Mouse (Mus musculus) cerebellum, adult 11 months (tissue): Measurements from ENCODE around the gene Zfp865.
"Not testable (repeated sequence)": the region's sequence is repeated elsewhere in the genome, so short reads cannot be mapped to it uniquely, and the experiment has no call there.

Experiments
- DNase-seq: peaks from one replicate; pipeline ENCODE4 v3.0.0; 2022

The Zfp865 gene

GRCm38 (mm10) chr7:5052931-5053343, 32.8 kb downstream of the Zfp865 start:
- no peak for DNase-seq

DNA sequence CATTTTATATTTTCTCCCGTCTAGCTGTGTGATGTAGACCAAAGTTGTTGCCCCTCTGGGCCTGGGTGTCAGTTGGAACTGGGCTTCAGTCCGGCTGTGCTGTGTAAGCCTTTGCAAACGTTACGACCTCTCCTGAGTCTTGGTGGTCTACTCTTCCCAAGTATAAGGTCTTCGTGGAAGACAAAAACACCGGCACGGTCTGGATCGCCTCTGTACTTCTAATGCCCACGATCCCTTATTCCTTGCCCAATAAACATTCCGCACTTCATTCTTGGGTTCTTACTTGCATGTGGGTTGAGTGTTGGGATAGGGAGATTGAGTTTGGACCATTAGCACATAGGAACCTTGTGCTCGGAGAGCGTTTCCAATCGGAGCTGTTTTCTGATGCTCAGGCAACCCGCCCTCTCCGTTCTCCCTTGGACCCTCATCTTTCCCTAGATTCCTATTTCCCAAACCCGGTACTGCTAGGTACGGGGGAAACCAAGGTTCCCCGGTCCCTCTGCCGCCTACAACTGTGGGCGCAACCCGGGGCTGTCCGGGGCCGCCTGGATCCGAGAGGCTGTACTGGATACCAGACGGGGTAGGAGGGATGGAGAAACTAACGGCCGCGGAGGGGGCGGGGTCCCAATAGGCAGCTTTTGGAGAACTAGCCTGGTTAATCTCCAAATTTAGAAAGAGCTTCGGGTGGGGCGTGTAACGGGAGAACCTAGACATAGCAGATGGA, 33.4 kb downstream of the Zfp865 start:
- no peak for DNase-seq

GRCm38 (mm10) chr7:5056651-5057263, 36.6 kb downstream of the Zfp865 start:
- DNase-seq, result peak; percentile 63

DNA sequence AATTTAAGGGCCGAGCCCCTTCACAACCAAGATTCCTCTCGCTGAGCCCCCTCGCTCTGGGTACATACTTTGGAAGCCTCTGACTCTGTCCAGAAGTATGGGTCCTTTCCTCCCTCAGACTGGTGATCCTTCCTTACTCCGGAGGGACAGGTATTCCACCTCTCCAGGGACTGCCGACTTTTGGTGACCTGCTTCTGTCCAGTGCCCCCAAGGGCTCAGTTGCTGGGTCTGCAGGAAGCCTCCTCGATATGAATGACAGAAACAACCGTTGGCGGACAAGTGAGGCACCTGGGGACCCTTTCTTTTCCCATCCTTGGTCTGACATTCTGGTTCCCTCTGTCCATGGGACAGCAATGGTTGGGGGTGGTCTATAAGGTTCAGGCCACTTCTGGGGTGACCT, 37.2 kb downstream of the Zfp865 start:
- DNase-seq, result no peak

DNA sequence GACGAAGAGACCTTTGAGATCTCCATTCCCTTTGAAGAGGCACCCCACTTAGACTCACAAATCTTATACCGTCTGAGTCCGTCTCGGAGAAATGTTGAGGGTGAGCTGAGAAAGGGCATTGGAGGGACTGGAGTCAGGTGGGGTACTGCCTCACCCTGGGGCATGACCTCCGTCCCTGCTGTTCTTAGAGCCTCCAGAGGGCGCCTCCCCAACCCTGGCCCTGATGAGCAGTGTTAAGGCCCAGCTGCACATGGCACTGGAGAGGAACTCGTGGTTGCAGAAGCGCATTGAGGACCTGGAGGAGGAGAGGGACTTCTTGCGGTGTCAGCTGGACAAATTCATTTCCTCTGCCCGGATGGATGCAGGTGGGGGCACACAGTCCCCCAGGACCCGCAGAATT, 37.6 kb downstream of the Zfp865 start:
- no peak for DNase-seq

DNA sequence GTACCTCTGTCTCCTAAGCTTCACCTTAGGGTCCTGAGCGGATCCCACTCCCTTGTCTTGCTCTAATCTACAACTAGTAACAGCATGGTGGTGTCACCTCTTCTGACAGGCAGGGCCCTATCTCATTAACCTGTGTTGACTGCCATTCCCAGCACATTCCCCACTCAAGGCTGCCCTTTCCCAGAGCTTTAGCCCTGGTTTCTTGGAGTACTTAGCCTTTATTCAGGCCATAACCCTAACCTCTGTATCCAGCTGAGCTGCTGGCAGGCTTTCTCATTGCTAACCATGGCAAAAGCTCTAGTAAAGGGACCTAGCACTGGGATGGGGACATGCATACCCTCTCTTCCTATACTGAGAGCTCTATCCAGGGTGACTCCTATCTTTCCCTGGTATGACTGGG, 38.5 kb downstream of the Zfp865 start:
- DNase-seq, result no peak

GRCm38 (mm10) chr7:5059421-5059820, 39.2 kb downstream of the Zfp865 start:
- DNase-seq, result no peak

DNA sequence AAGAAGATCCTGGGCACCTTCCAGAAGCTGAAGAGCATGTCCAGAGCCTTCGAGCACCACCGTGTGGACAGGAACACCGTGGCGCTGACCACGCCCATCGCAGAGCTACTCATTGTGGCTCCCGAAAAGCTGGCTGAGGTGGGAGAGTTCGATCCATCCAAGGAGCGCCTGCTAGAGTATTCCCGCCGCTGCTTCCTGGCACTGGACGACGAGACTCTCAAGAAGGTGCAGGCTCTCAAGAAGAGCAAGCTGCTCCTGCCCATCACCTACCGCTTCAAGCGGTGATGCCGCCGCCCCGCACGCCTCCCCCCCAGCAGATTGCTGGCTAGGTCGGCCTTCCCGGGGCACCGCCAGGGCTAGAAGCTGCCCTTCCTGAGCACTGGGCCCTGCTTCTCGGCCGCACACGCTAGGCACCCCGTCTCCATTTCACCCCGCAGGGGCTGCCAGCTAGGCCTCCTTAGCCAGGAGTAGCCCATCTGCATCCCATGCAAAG, 40.1 kb downstream of the Zfp865 start:
- peak; percentile 89 for DNase-seq

- peak; percentile 98 for DNase-seq
Measured at GRCm38 (mm10) chr7:5060944-5061773, 41.0 kb downstream of the Zfp865 start.

DNA sequence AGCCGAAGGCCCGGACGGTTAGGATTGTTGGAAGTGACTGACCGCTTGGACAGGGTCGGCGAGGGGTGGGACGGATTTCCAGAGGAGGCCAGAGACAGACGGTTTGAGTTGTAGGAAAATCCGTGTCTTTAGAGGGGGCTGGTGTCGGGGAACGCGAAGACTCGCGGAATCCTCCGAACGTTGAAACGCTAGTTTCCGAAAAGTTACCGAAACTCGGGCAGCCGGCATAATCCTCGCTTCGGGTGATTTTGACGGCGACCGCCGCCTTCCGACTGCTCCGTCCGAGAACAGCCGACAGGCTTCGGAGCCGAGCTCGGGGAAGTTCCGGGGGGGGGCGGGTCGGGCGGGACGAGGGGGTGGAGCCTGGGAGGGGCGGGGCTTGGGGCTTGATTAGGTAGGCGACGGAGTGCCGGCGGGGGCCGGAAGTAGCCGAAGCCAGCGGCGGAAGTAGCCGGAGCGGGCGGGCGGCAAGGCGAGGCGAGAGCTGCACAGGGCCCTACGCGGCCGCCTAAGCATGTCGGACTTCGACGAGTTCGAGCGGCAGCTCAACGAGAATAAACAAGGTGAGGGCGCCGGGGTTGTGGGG, 41.7 kb downstream of the Zfp865 start, which contains the start of gene U2af2:
TSS of gene U2af2 (plus strand) at position 370 of the 586 bp plus-strand sequence.
- peak; percentile 93 for DNase-seq

GRCm38 (mm10) chr7:5062360-5063001, 42.3 kb downstream of the Zfp865 start:
- DNase-seq, result no peak

GRCm38 (mm10) chr7:5064886-5065285, 44.7 kb downstream of the Zfp865 start:
- no peak for DNase-seq

- DNase-seq, result no peak
Measured at GRCm38 (mm10) chr7:5073586-5073985, 53.4 kb downstream of the Zfp865 start.

GRCm38 (mm10) chr7:5074984-5075383, 54.8 kb downstream of the Zfp865 start:
- no peak for DNase-seq

GRCm38 (mm10) chr7:5076931-5077330, 56.8 kb downstream of the Zfp865 start:
- no peak for DNase-seq

DNA sequence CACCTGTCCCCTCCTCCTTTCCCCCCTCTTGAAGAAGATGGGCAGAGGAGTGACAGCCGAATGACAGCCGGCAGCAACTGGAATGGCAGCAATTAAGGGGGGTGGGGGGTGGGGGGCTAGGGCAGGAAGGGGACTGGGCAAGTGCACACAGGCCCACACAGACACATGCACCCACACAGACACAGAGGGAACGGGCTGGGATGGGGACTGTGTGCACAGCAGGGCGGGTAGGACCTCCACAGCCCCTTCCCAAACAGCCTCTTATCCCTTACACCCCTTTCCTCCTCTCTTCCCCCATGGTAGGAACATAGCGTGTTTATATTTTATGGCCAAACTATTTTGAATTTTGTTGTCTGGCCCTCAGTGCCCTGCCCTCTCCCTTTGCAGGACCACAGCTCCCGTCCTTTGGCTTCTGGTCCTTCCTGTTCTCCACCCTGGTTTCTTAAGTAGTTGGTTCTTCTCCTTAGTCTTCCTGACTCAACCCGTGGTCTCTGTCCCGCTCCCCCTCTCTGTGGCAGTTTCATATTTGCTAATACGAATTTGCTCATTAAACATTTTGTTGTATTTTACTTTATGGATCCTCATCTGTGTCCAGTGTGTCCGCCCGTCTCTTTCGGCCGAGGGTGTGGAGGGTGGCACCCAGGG, 59.3 kb downstream of the Zfp865 start:
- DNase-seq, result not testable (repeated sequence)

GRCm38 (mm10) chr7:5080010-5080751, 60.0 kb downstream of the Zfp865 start, which contains the start of gene Epn1:
Gene Epn1 (plus strand): TSS chr7:5080235.
- peak; percentile 96 for DNase-seq

- no peak for DNase-seq
Measured at GRCm38 (mm10) chr7:5080815-5081214, 60.6 kb downstream of the Zfp865 start.

GRCm38 (mm10) chr7:5081241-5081640, 61.1 kb downstream of the Zfp865 start:
- no peak for DNase-seq

DNA sequence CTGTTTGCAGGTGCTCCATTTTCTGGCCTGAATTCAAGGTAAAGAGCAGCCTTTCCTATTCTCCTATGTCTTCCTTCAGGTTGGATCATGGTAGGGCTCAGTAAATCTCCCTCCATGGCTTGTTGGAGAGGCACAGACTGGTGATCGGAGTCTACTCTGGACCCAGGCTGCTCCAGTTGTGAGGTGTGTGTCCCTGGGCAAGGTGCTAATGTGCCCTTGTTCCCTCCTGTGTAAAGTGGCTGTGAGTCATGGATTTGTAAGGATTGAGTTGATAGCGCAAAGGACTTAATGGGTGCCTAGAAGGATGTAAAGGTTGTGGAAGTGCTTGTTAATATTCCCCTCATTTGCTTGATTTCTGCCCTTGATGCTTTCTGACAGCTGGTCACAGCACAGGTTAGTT, 61.8 kb downstream of the Zfp865 start:
- no peak for DNase-seq
